Mouse (Mus musculus): ENCODE measurements at regions not wholly inside any gene's neighbourhood (a gene's known extent, or its start where the extent isn't known, plus 50 kb on each side); places are given as distances from the start of the nearest gene placed in this dataset.

DNA sequence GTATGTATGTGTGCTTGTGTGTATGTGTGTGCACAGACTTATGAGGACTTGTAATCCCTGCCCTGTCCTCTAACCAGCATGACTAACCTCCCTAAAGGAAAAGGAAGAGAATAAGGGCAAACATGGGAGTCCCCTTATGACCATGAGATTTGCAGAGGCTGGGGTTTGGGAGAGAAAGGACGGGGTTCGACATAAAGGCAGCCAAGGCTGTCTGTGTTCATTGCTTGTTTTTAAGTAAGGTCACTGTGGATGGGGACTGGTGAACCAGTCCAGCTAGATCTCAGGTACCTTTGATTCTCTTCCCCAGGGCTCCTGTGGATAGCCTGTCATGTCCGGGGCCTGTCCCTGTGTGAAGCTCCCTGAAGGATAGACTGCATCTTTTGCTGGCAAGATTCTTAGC is 55.6 kb downstream of the Irf2bp2 start:
- Histone ChIP-seq H3K4me3 (ENCODE audit: low read depth, low read length) (no peak overlapping the region), H3K27me3 (ENCODE audit: control insufficient read depth, insufficient read depth, low read depth, low read length) (no peaks in the 10 kb centered on the region), H3K36me3 (ENCODE audit: control insufficient read depth, insufficient read depth) (no peaks in the 10 kb centered on the region), H3K9ac (ENCODE audit: low read depth, low read length) (no peak overlapping the region), H3K4me1 (ENCODE audit: control insufficient read depth, low read depth, low read length) (peaks cover 4% of the 10 kb centered on the region; the same call in 1 of the 2 replicates), H3K4me2 (ENCODE audit: low read depth, low read length) (no peak overlapping the region), H3K9me3 (replicated peaks; ENCODE audit: control insufficient read depth, low read length) (no peaks in the 10 kb centered on the region), H3K27ac (ENCODE audit: low read length) (no peak overlapping the region)
- ATAC-seq (ENCODE audit: low read depth): no peak
- whole genome bisulfite sequencing (ENCODE audit: insufficient replicate concordance): 67% methylated on average over 3 of the region's 3 CpGs

DNA sequence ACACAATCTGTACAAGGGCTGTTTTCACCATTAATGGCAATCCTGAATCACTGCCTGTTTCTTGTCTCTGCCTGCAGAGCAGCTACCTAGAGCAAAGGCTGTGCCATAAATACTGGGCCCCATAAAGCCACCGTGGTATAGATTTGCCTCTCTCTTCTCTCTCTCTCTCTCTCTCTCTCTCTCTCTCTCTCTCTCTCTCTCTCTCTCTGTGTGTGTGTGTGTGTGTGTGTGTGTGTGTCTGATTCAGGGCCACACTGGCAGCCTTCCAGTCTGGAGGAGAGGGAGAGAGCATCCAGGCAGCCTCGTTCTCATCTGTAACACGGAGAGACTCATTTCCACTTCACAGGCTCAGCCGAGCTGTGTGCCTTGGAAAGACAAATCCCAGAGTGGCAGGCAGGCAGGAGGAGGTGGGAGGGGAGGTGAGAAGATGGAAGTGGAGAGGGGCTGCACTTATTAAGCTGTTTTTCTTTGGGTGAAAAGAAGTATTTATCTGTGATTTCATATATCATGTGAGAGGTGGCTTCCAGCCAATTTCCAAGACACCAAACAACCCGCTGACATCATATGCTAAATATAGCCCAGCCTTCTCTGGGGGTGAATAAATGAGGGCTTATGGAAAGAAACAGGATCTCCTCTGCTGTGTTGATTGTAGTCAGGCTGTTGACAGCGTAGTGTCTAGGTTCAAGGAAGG is 56.7 kb downstream of the Irf2bp2 start:
- peaks cover 4% of the 10 kb centered on the region; the same call in 1 of the 2 replicates for H3K4me1 ChIP-seq (ENCODE audit: control insufficient read depth, low read depth, low read length)
- no peak overlapping the region for H3K4me2 ChIP-seq (ENCODE audit: low read depth, low read length)
- peak; percentile 40; the same call in 1 of the 2 replicates for ATAC-seq (ENCODE audit: low read depth)
- 0 out of 2 replicates have a peak overlapping the region, but pooled peaks have one; percentile 12 for H3K27ac ChIP-seq (ENCODE audit: low read length)
- H3K27me3 ChIP-seq (ENCODE audit: control insufficient read depth, insufficient read depth, low read depth, low read length): no peaks in the 10 kb centered on the region
- H3K36me3 ChIP-seq (ENCODE audit: control insufficient read depth, insufficient read depth): no peaks in the 10 kb centered on the region
- H3K9ac ChIP-seq (ENCODE audit: low read depth, low read length): no peak overlapping the region
- 39% methylated on average over 6 of the region's 6 CpGs for WGBS (ENCODE audit: insufficient replicate concordance)
- H3K4me3 ChIP-seq (ENCODE audit: low read depth, low read length): no peak overlapping the region
- H3K9me3 ChIP-seq (replicated peaks; ENCODE audit: control insufficient read depth, low read length): no peaks in the 10 kb centered on the region

DNA sequence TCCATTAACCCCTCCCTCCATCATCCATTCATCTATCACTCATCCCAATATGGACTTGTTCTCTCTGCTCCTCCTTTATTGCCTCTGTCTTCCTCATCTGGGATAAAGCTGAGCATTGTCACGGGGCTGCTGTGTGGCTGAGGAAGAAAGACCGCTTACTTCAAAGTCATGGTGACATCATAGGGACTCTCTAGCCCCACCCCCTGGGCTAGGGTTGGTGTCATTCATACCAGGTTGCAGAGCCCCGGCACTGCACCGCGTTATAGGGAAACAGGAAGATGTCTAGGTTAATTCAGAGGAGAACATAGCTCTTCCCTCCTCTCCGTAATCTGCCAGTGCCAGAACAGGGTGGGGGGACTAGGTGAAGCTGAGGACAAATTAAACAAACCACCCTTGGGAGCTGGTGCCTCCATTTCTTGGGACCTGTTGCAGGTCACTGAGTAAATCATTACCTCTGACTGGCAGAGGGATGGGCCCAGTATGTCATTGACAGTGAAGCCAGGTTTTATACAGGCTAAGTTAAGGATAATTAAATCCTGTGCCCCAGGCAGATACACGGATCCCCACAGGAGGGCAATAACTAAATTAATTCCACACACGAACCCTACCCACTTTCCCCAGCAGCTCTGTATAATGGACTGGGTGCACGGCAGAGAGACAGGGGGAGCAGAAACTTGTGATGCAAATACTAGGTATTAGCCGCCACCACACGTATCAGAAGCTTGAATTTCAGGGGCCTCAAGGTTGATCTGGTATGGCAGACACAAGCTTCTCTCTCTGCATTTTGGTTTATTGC is 57.5 kb downstream of the Irf2bp2 start:
- H3K4me3 ChIP-seq (ENCODE audit: low read depth, low read length): no peak overlapping the region

DNA sequence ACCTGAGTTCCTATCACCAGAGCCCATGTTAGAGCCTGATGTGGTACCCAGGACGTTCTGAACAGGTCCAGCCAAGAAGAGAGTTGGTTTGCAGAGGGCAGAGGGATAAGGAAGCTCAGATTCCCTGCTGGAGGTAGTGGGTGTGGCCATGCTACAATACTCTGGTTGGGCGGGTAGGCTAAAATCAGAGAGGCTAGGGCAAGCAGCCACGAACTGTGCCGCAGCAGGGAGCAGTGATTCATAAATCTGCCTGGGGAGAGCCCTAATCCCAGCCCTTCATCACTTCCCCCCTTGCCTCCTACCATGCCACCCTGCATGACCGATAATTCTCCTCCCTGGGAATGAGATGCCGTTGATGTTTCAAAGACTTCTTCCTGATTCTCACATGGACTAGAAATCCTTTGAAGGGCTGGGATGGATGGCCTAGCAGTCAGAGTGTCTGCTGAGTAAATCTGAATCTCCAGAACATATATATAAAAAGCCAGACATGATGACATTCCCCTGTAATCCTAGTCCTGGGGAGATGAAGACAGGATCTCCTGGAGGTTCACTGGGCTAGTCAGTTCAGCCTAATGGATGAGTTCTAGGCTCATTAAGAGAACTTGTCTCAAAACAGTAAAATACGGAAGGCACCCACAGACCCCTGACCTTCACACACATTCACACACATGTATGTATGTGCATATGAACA is 57.6 kb upstream of the Tarbp1 start:
- H3K9me3 ChIP-seq (replicated peaks; ENCODE audit: control insufficient read depth, low read length): no peaks in the 10 kb centered on the region
- no peak overlapping the region for H3K27ac ChIP-seq (ENCODE audit: low read length)
- no peaks in the 10 kb centered on the region for H3K27me3 ChIP-seq (ENCODE audit: control insufficient read depth, insufficient read depth, low read depth, low read length)
- no peak overlapping the region for H3K4me2 ChIP-seq (ENCODE audit: low read depth, low read length)
- H3K4me1 ChIP-seq (ENCODE audit: control insufficient read depth, low read depth, low read length): peaks cover under 1% of the 10 kb centered on the region; the same call in 1 of the 2 replicates
- H3K4me3 ChIP-seq (ENCODE audit: low read depth, low read length): no peak overlapping the region
- no peaks in the 10 kb centered on the region for H3K36me3 ChIP-seq (ENCODE audit: control insufficient read depth, insufficient read depth)
- H3K9ac ChIP-seq (ENCODE audit: low read depth, low read length): no peak overlapping the region
- no peak for ATAC-seq (ENCODE audit: low read depth)
- 41% methylated on average over 7 of the region's 7 CpGs for WGBS (ENCODE audit: insufficient replicate concordance)

More for the DNA sequence above, 57.5 kb downstream of the Irf2bp2 start:
- H3K27ac ChIP-seq (ENCODE audit: low read length): no peak overlapping the region
- 27% methylated on average over 11 of the region's 11 CpGs for WGBS (ENCODE audit: insufficient replicate concordance)
- peak; percentile 47; the same call in 1 of the 2 replicates for ATAC-seq (ENCODE audit: low read depth)
- H3K4me1 ChIP-seq (ENCODE audit: control insufficient read depth, low read depth, low read length): peaks cover 4% of the 10 kb centered on the region; the same call in 1 of the 2 replicates
- no peaks in the 10 kb centered on the region for H3K27me3 ChIP-seq (ENCODE audit: control insufficient read depth, insufficient read depth, low read depth, low read length)
- peak overlapping the region; percentile 45; the same call in 1 of the 2 replicates for H3K4me2 ChIP-seq (ENCODE audit: low read depth, low read length)
- no peaks in the 10 kb centered on the region for H3K9me3 ChIP-seq (replicated peaks; ENCODE audit: control insufficient read depth, low read length)
- 0 out of 2 replicates have a peak overlapping the region, but pooled peaks have one; percentile 16 for H3K9ac ChIP-seq (ENCODE audit: low read depth, low read length)
- H3K36me3 ChIP-seq (ENCODE audit: control insufficient read depth, insufficient read depth): no peaks in the 10 kb centered on the region

DNA sequence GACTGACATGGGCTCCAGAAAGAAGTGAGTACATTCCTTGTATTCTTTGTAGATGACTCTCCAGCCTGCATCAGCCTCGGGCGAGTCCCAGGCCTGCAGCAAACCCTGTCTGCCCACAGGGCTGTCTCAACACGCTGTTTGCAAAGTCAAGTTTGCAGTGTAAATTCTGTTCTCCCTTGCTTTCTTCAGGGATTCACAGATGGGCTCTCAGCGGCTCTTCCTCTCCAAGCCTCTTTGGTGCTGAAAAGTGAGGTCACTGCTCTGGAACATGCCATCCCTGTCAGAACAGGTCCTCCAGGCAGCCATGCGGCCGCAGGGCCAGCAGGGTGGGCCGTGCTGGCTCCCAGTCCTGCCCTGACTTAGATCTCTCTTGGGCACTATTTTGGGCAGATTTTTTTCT is 56.6 kb upstream of the Tarbp1 start:
- WGBS (ENCODE audit: insufficient replicate concordance): 64% methylated on average over 7 of the region's 7 CpGs

DNA sequence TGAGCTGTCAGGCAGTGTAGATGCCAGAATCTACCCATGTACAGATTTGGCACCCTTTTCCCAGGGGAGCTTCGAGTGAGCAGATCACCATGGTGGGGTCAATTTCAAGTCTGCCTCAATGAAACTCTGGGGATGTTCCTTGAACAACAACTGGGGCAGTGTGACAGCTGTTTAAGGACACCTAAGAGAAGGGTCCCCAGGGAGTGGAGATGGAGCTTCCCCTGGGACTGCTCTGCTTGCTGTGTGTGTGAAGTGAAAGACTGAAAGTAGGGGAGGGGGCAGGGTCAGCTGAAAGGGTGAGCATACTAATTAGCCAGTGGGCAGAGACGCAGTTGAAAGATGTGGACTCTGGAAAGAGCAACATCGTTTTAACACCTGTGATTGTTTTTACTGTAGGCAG is 54.5 kb upstream of the Tarbp1 start:
- no peaks in the 10 kb centered on the region for H3K9me3 ChIP-seq (replicated peaks; ENCODE audit: control insufficient read depth, low read length)
- no peaks in the 10 kb centered on the region for H3K27me3 ChIP-seq (ENCODE audit: control insufficient read depth, insufficient read depth, low read depth, low read length)
- H3K4me1 ChIP-seq (ENCODE audit: control insufficient read depth, low read depth, low read length): no peaks in the 10 kb centered on the region
- 52% methylated on average over 3 of the region's 3 CpGs for WGBS (ENCODE audit: insufficient replicate concordance)
- H3K4me2 ChIP-seq (ENCODE audit: low read depth, low read length): no peak overlapping the region
- H3K36me3 ChIP-seq (ENCODE audit: control insufficient read depth, insufficient read depth): no peaks in the 10 kb centered on the region
- no peak overlapping the region for H3K4me3 ChIP-seq (ENCODE audit: low read depth, low read length)
- no peak overlapping the region for H3K27ac ChIP-seq (ENCODE audit: low read length)
- ATAC-seq (ENCODE audit: low read depth): no peak
- no peak overlapping the region for H3K9ac ChIP-seq (ENCODE audit: low read depth, low read length)

More for the DNA sequence above, 56.6 kb upstream of the Tarbp1 start:
- no peaks in the 10 kb centered on the region; the same call in 1 of the 2 replicates for H3K4me1 ChIP-seq (ENCODE audit: control insufficient read depth, low read depth, low read length)
- no peaks in the 10 kb centered on the region for H3K9me3 ChIP-seq (replicated peaks; ENCODE audit: control insufficient read depth, low read length)
- ATAC-seq (ENCODE audit: low read depth): no peak
- no peak overlapping the region for H3K27ac ChIP-seq (ENCODE audit: low read length)
- no peaks in the 10 kb centered on the region for H3K36me3 ChIP-seq (ENCODE audit: control insufficient read depth, insufficient read depth)
- no peak overlapping the region for H3K4me3 ChIP-seq (ENCODE audit: low read depth, low read length)
- no peaks in the 10 kb centered on the region for H3K27me3 ChIP-seq (ENCODE audit: control insufficient read depth, insufficient read depth, low read depth, low read length)
- no peak overlapping the region for H3K4me2 ChIP-seq (ENCODE audit: low read depth, low read length)
- no peak overlapping the region for H3K9ac ChIP-seq (ENCODE audit: low read depth, low read length)

DNA sequence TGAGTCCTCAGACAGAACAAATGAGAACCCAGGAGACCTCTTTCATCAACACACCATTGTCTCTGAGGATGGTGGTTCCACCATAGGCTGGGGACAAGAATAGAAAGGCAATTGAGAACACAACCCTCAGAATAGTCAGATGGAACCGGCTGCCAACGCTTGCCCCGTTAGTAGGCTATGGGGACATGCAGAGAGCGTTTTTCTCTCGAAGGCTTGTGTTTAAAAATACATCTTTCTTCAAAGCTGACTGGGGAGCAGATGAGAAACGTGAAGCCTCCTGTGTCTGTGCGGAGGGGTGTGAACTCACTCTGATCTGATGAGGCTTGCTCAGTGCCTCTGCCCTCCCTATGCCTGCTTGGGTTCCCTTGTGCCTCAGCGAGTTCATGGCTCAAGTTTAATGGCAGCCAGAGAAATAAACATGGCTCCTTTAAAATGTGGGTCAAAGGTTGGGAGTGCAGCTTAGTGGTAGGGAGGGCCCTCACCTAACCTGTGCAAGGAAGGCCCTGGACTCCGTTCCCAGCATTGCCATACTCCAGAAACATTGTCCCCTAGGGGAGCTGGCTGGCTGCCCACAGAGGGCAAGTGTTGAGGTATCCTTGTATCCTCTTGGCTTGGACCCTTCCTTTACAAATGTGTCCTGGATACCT is 53.7 kb upstream of the Tarbp1 start:
- Histone ChIP-seq H3K36me3 (ENCODE audit: control insufficient read depth, insufficient read depth) (no peaks in the 10 kb centered on the region), H3K27ac (ENCODE audit: low read length) (no peak overlapping the region), H3K4me2 (ENCODE audit: low read depth, low read length) (no peak overlapping the region), H3K4me3 (ENCODE audit: low read depth, low read length) (no peak overlapping the region), H3K9me3 (replicated peaks; ENCODE audit: control insufficient read depth, low read length) (no peaks in the 10 kb centered on the region), H3K27me3 (ENCODE audit: control insufficient read depth, insufficient read depth, low read depth, low read length) (no peaks in the 10 kb centered on the region), H3K4me1 (ENCODE audit: control insufficient read depth, low read depth, low read length) (no peaks in the 10 kb centered on the region), H3K9ac (ENCODE audit: low read depth, low read length) (no peak overlapping the region)
- ATAC-seq (ENCODE audit: low read depth): no peak
- 71% methylated on average over 9 of the region's 9 CpGs for WGBS (ENCODE audit: insufficient replicate concordance)

DNA sequence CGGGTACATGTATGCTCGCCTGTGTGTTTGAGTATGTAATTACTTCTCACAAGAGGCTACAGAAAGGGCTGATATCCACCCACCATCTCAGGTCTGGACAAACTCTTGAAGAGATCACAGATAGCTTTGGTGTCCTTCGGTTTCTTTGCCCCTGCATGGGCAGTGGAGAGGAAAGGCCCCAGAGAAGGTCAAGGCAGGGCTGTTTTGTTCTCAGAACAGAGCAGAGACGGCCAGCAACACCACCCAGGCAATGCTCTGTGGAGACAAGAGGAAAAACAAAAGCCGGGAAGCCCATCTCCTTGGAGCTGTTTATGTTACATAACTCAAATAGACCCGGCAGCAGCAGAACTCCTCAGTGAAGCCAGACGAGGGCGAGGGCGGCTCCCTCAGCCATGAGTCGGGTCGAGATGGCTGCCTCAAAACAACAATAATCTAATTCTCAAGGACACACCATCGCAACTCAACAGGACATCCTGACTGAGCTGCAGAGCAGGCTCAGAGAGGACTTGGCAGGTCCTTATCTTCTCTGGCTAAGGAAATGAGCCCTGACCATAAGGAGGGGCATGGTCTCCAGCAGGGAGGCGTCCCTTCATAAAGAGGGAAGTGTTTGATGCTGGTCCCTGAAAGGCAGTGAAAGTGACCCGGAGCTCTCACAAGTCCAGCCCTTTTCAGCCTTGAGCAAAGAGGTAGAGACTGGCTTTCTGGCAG is 52.2 kb upstream of the Tarbp1 start:
- no peaks in the 10 kb centered on the region for H3K4me1 ChIP-seq (ENCODE audit: control insufficient read depth, low read depth, low read length)
- no peaks in the 10 kb centered on the region for H3K27me3 ChIP-seq (ENCODE audit: control insufficient read depth, insufficient read depth, low read depth, low read length)
- no peak overlapping the region for H3K9ac ChIP-seq (ENCODE audit: low read depth, low read length)
- no peaks in the 10 kb centered on the region for H3K36me3 ChIP-seq (ENCODE audit: control insufficient read depth, insufficient read depth)
- H3K9me3 ChIP-seq (replicated peaks; ENCODE audit: control insufficient read depth, low read length): no peaks in the 10 kb centered on the region
- no peak overlapping the region for H3K4me2 ChIP-seq (ENCODE audit: low read depth, low read length)
- peak overlapping the region; percentile 17; the same call in 1 of the 2 replicates for H3K27ac ChIP-seq (ENCODE audit: low read length)
- ATAC-seq (ENCODE audit: low read depth): peak; percentile 66
- H3K4me3 ChIP-seq (ENCODE audit: low read depth, low read length): no peak overlapping the region
- WGBS (ENCODE audit: insufficient replicate concordance): 26% methylated on average over 14 of the region's 14 CpGs

Measured in liver, embryonic 16.5 days (tissue).